Mouse (Mus musculus) midbrain, embryonic 12.5 days (tissue): Measurements from ENCODE around the gene Whrn. TPM values are rescaled to one million over a fixed set of nuclear protein-coding genes. Genes with fewer than 3 reads are reported as not detected.
A peak's percentile ranks its signal among the peaks of the same experiment; 100 is the strongest.

ENCODE experiments used
- ATAC-seq: fragments of 200-750 bp; cut with Nextera tagmentation; 2 replicates; pipeline ENCODE4 v1.8.0; 2017; ENCODE audit warnings: low read depth, moderate TSS enrichment, moderate library complexity; ENCODE audit not compliant: low FRiP score
- H3K27ac ChIP-seq: fragments of 300-500 bp; sonication (generic); replicated peaks from 2 replicates; pipeline ENCODE4 v1.5.1; 2016; ENCODE audit warnings: mild to moderate bottlenecking
- H3K27me3 ChIP-seq: fragments of 300-500 bp; sonication (generic); 2 replicates; pipeline ENCODE4 v1.6.1; 2016; ENCODE audit warnings: mild to moderate bottlenecking
- H3K36me3 ChIP-seq: fragments of 300-500 bp; sonication (generic); 2 replicates; pipeline ENCODE4 v1.6.1; 2016
- H3K4me1 ChIP-seq: fragments of 300-500 bp; sonication (generic); 2 replicates; pipeline ENCODE4 v1.6.1; 2016
- H3K4me2 ChIP-seq: fragments of 300-500 bp; sonication (generic); replicated peaks from 2 replicates; pipeline ENCODE4 v1.6.1; 2016; ENCODE audit warnings: mild to moderate bottlenecking, moderate library complexity
- H3K4me3 ChIP-seq: fragments of 300-500 bp; sonication (generic); 2 replicates; pipeline ENCODE4 v1.5.1; 2016; ENCODE audit warnings: mild to moderate bottlenecking
- H3K9ac ChIP-seq: fragments of 300-500 bp; sonication (generic); replicated peaks from 2 replicates; pipeline ENCODE4 v1.6.1; 2016; ENCODE audit warnings: mild to moderate bottlenecking, moderate library complexity
- H3K9me3 ChIP-seq: fragments of 300-500 bp; sonication (generic); 2 replicates; pipeline ENCODE4 v1.6.1; 2016; ENCODE audit warnings: mild to moderate bottlenecking
- WGBS: fragments of 180-500 bp; shearing (Covaris S2); methylation state at CpG from one replicate; pipeline ENCODE4 v1.1.7; 2016; 5-methylcytosine and 5-hydroxymethylcytosine counted together
- polyA plus RNA-seq: library from polyadenylated mRNA; unstranded; fragments of >200 nt; fragmentation: Nextera tagmentation; extraction: Ambion mirVana; gene quantifications from 2 replicates; pipeline ENCODE4 v1.2.1, GENCODE M21; 2016

Gene Whrn
- polyA plus RNA-seq, 1 experiment from 2014 or later, result 15.4 TPM

DNA sequence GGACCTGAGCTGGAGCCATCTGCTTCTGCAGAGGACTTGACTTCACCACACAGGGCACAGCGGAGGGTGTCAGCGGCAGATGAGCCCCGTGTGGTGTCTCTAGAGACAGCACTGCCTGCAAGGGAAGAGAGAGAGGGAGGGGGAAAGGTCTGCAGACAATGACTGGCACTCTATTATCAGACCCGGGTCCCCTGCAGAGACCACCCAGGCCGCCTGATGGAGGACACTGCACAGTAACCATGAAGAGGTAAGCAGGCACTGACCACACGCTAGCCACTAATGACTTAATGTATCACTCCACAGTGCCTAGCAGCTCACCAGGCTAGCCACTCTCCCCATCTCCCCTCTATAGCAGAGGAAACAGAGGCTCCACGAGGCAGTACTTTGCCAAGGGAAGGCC, 124.9 kb downstream of the Whrn start:
- no peak for ATAC-seq
- Histone ChIP-seq H3K36me3 (peaks cover 71% of the 10 kb centered on the region), H3K4me2 (no peak overlapping the region), H3K9ac (no peak overlapping the region), H3K9me3 (no peaks in the 10 kb centered on the region), H3K27me3 (no peaks in the 10 kb centered on the region), H3K4me3 (no peak overlapping the region), H3K4me1 (no peaks in the 10 kb centered on the region), H3K27ac (no peak overlapping the region)
- 37% methylated on average over 7 of the region's 7 CpGs for WGBS

DNA sequence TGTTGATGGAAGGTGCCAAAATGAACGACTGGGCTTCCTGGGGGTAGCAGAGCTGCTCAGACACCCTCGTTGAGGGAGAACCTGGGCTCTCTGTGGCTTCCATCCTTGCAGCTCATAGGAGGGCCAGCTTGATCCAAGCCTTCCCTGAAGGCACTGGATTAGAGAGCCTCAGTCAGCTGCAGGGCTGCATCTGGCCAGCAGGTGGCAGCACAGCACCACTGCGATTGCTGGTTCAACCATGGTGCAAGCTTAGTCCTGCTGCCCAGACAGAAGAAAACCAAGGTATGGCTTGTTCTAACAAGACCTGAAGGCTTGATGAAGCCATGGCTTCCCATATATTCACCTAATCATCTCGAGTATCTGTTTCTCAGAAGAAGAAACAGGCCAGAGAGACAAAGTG, 127.2 kb downstream of the Whrn start:
- H3K36me3 ChIP-seq, result peaks cover 48% of the 10 kb centered on the region
- whole genome bisulfite sequencing, result 11% methylated on average over 4 of the region's 4 CpGs
- no peak overlapping the region for H3K4me3 ChIP-seq
- H3K27ac ChIP-seq, result no peak overlapping the region
- ATAC-seq, result peak; percentile 73
- H3K9me3 ChIP-seq, result no peaks in the 10 kb centered on the region
- H3K27me3 ChIP-seq, result no peaks in the 10 kb centered on the region
- H3K4me2 ChIP-seq, result no peak overlapping the region
- no peaks in the 10 kb centered on the region for H3K4me1 ChIP-seq
- no peak overlapping the region for H3K9ac ChIP-seq

Other genes starting within 250 kb of the Whrn start
- not detected in 2 replicates for gene Orm1, start 151.4 kb downstream of the Whrn start, polyA plus RNA-seq
- not detected in 2 replicates for gene Orm3, start 139.8 kb downstream of the Whrn start, polyA plus RNA-seq
- not detected in 2 replicates for gene Orm2, start 133.5 kb downstream of the Whrn start, polyA plus RNA-seq
- gene Akna, start 92.6 kb downstream of the Whrn start, polyA plus RNA-seq, result 16.3 and 16.8 TPM in 2 replicates
- gene Atp6v1g1, start 48.8 kb upstream of the Whrn start, polyA plus RNA-seq, result 358 and 367 TPM in 2 replicates
- 4.8 and 5.2 TPM in 2 replicates for gene Tmem268, start 62.8 kb upstream of the Whrn start, polyA plus RNA-seq
- gene Gm11213, start 109.3 kb upstream of the Whrn start, polyA plus RNA-seq, result not detected in 2 replicates
- gene Tex48, start 126.4 kb upstream of the Whrn start, polyA plus RNA-seq, result not detected in 2 replicates
- gene Gm11214, start 167.4 kb upstream of the Whrn start, polyA plus RNA-seq, result not detected in 2 replicates
- 0.09 TPM in 1 of 2 replicates, not detected in the other for gene Tnfsf15, start 249.1 kb upstream of the Whrn start, polyA plus RNA-seq